Mouse (Mus musculus) forebrain, embryonic 14.5 days (tissue): ENCODE results near the gene Kiss1r. TPM values are rescaled to one million over a fixed set of nuclear protein-coding genes. Genes with fewer than 3 reads are reported as not detected.

Experiments used
- polyA plus RNA-seq: library from polyadenylated mRNA; unstranded; fragments of >200 nt; fragmentation: Nextera tagmentation; extraction: Ambion mirVana; gene quantifications from 2 replicates; pipeline ENCODE4 v1.2.1, GENCODE M21; 2014

Kiss1r gene
- polyA plus RNA-seq, 1 experiment from 2014 or later, result 1.6 TPM

Other genes with a start within 250 kb of the Kiss1r start
- 101 and 105 TPM in 2 replicates for gene Tpgs1, start 247.6 kb upstream of the Kiss1r start, polyA plus RNA-seq
- gene Cdc34, start 234.8 kb upstream of the Kiss1r start, polyA plus RNA-seq, result 76.0 and 76.9 TPM in 2 replicates
- gene Gzmm, start 228.0 kb upstream of the Kiss1r start, polyA plus RNA-seq, result 1.4 and 1.5 TPM in 2 replicates
- gene Bsg, start 212.5 kb upstream of the Kiss1r start, polyA plus RNA-seq, result 725 and 788 TPM in 2 replicates
- 0.32 and 0.56 TPM in 2 replicates for gene Hcn2, start 200.3 kb upstream of the Kiss1r start, polyA plus RNA-seq
- gene Polrmt, start 170.4 kb upstream of the Kiss1r start, polyA plus RNA-seq, result 32.1 and 33.4 TPM in 2 replicates
- gene Fgf22, start 161.9 kb upstream of the Kiss1r start, polyA plus RNA-seq, result 0.28 and 0.38 TPM in 2 replicates
- 60.6 and 75.7 TPM in 2 replicates for gene Rnf126, start 150.0 kb upstream of the Kiss1r start, polyA plus RNA-seq
- 0.58 and 0.96 TPM in 2 replicates for gene Fstl3, start 139.7 kb upstream of the Kiss1r start, polyA plus RNA-seq
- 0.37 TPM in 1 of 2 replicates, not detected in the other for gene Prss57, start 126.0 kb upstream of the Kiss1r start, polyA plus RNA-seq
- gene Palm, start 123.4 kb upstream of the Kiss1r start, polyA plus RNA-seq, result 182 and 257 TPM in 2 replicates
- 0.41 and 0.51 TPM in 2 replicates for gene Misp, start 96.0 kb upstream of the Kiss1r start, polyA plus RNA-seq
- 98.2 and 109 TPM in 2 replicates for gene Ptbp1, start 62.5 kb upstream of the Kiss1r start, polyA plus RNA-seq
- 16.9 and 17.1 TPM in 2 replicates for gene Prtn3, start 42.5 kb upstream of the Kiss1r start, polyA plus RNA-seq
- 224 and 298 TPM in 2 replicates for gene Plppr3, start 42.3 kb upstream of the Kiss1r start, polyA plus RNA-seq
- gene Elane, start 30.7 kb upstream of the Kiss1r start, polyA plus RNA-seq, result 0.36 TPM in 1 of 2 replicates, not detected in the other
- gene Cfd, start 26.1 kb upstream of the Kiss1r start, polyA plus RNA-seq, result not detected in 2 replicates
- gene Med16, start 8.0 kb upstream of the Kiss1r start, polyA plus RNA-seq, result 40.5 and 47.6 TPM in 2 replicates
- gene Gm26602, start 6.1 kb upstream of the Kiss1r start, polyA plus RNA-seq, result 6.0 and 21.9 TPM in 2 replicates
- gene R3hdm4, start 4.2 kb downstream of the Kiss1r start, polyA plus RNA-seq, result 175 and 197 TPM in 2 replicates
- gene Arid3a, start 10.1 kb downstream of the Kiss1r start, polyA plus RNA-seq, result 1.1 and 2.3 TPM in 2 replicates
- 96.4 and 101 TPM in 2 replicates for gene Wdr18, start 43.2 kb downstream of the Kiss1r start, polyA plus RNA-seq
- gene Grin3b, start 53.7 kb downstream of the Kiss1r start, polyA plus RNA-seq, result 0.23 and 0.40 TPM in 2 replicates
- 10.5 and 13.4 TPM in 2 replicates for gene Tmem259, start 67.4 kb downstream of the Kiss1r start, polyA plus RNA-seq
- 33.2 and 40.0 TPM in 2 replicates for gene Cnn2, start 71.6 kb downstream of the Kiss1r start, polyA plus RNA-seq
- 2.1 and 3.1 TPM in 2 replicates for gene Abca7, start 79.5 kb downstream of the Kiss1r start, polyA plus RNA-seq
- 1.1 and 1.5 TPM in 2 replicates for gene Arhgap45, start 99.7 kb downstream of the Kiss1r start, polyA plus RNA-seq
- 205 and 219 TPM in 2 replicates for gene Polr2e, start 122.8 kb downstream of the Kiss1r start, polyA plus RNA-seq
- gene Gpx4, start 130.2 kb downstream of the Kiss1r start, polyA plus RNA-seq, result 555 and 632 TPM in 2 replicates
- gene Sbno2, start 188.6 kb downstream of the Kiss1r start, polyA plus RNA-seq, result 8.1 and 11.1 TPM in 2 replicates
- 25.5 and 27.7 TPM in 2 replicates for gene Stk11, start 198.8 kb downstream of the Kiss1r start, polyA plus RNA-seq
- 412 and 467 TPM in 2 replicates for gene Atp5d, start 221.7 kb downstream of the Kiss1r start, polyA plus RNA-seq
- 41.0 and 42.4 TPM in 2 replicates for gene Cbarp, start 223.9 kb downstream of the Kiss1r start, polyA plus RNA-seq
- 67.0 and 73.6 TPM in 2 replicates for gene Midn, start 231.3 kb downstream of the Kiss1r start, polyA plus RNA-seq
- 239 and 266 TPM in 2 replicates for gene Cirbp, start 249.0 kb downstream of the Kiss1r start, polyA plus RNA-seq